Mouse (Mus musculus) cerebellum, adult 9-10 months (tissue): ENCODE data around the gene Olfr517.

ENCODE experiments used
- DNase-seq: peaks from one replicate; pipeline ENCODE4 v3.0.0; 2022

The Olfr517 gene

GRCm38 (mm10) chr7:108872279-108872678, at the start of gene Olfr517:
TSS of gene Olfr517 (minus strand) at chr7:108872379.
- DNase-seq: no peak

GRCm38 (mm10) chr7:108903969-108904368, 31.8 kb upstream of the Olfr517 start:
- DNase-seq: no peak

GRCm38 (mm10) chr7:108894320-108894719, 22.1 kb upstream of the Olfr517 start, which contains the start of gene Olfr519:
TSS of gene Olfr519 (minus strand) at chr7:108894420.
- no peak for DNase-seq

GRCm38 (mm10) chr7:108884906-108885305, 12.7 kb upstream of the Olfr517 start, which contains the start of gene Olfr518:
TSS of gene Olfr518 (minus strand) at chr7:108885006.
- no peak for DNase-seq

GRCm38 (mm10) chr7:108850429-108850828, 21.8 kb downstream of the Olfr517 start, which contains the start of gene Olfr516:
TSS of gene Olfr516 (minus strand) at chr7:108850529.
- DNase-seq: no peak

- DNase-seq: no peak
Measured at GRCm38 (mm10) chr7:108825897-108826296, 46.3 kb downstream of the Olfr517 start, which contains the start of gene Olfr514. TSS of gene Olfr514 (minus strand) at chr7:108825997.
